Mouse (Mus musculus) forebrain, embryonic 16.5 days (tissue): ENCODE results near the gene Hlf. TPM values are rescaled to one million over a fixed set of nuclear protein-coding genes. Genes with fewer than 3 reads are reported as not detected.

ENCODE experiments used
- ATAC-seq: fragments of 200-750 bp; cut with Nextera tagmentation; 2 replicates; pipeline ENCODE4 v1.8.0; 2017; ENCODE audit warnings: mild to moderate bottlenecking, moderate library complexity
- H3K27ac ChIP-seq: fragments of 300-500 bp; sonication (generic); 2 replicates; pipeline ENCODE4 v1.5.1; 2014; ENCODE audit warnings: low read length, control low read depth
- H3K27me3 ChIP-seq: fragments of 300-500 bp; sonication (generic); replicated peaks from 2 replicates; pipeline ENCODE4 v1.6.1; 2014; ENCODE audit warnings: low read length; ENCODE audit not compliant: control insufficient read depth, insufficient read depth
- H3K36me3 ChIP-seq: fragments of 300-500 bp; sonication (generic); 2 replicates; pipeline ENCODE4 v1.6.1; 2014; ENCODE audit not compliant: control insufficient read depth, insufficient read depth
- H3K4me1 ChIP-seq: fragments of 300-500 bp; sonication (generic); replicated peaks from 2 replicates; pipeline ENCODE4 v1.6.1; 2014; ENCODE audit warnings: low read length; ENCODE audit not compliant: control insufficient read depth, insufficient read depth
- H3K4me2 ChIP-seq: fragments of 300-500 bp; sonication (generic); 2 replicates; pipeline ENCODE4 v1.6.1; 2014; ENCODE audit warnings: mild to moderate bottlenecking, low read length, control low read depth
- H3K4me3 ChIP-seq: fragments of 300-500 bp; sonication (generic); replicated peaks from 2 replicates; pipeline ENCODE4 v1.5.1; 2014; ENCODE audit warnings: mild to moderate bottlenecking, low read length, control low read depth
- H3K9ac ChIP-seq: fragments of 300-500 bp; sonication (generic); replicated peaks from 2 replicates; pipeline ENCODE4 v1.6.1; 2014; ENCODE audit warnings: low read depth, low read length, control low read depth
- H3K9me3 ChIP-seq: fragments of 300-500 bp; sonication (generic); 2 replicates; pipeline ENCODE4 v1.6.1; 2016; ENCODE audit warnings: low read length; ENCODE audit not compliant: control insufficient read depth
- WGBS: fragments of 180-500 bp; shearing (Covaris S2); extraction: QIAGEN DNeasy Blood & Tissue Kit; methylation state at CpG from one replicate; pipeline ENCODE4 v1.1.7; 2014; 5-methylcytosine and 5-hydroxymethylcytosine counted together
- polyA plus RNA-seq: library from polyadenylated mRNA; unstranded; fragments of >200 nt; fragmentation: Nextera tagmentation; extraction: Ambion mirVana; gene quantifications from 2 replicates; pipeline ENCODE4 v1.2.1, GENCODE M21; 2015

Gene Hlf
- polyA plus RNA-seq, 1 experiment from 2014 or later: 5.7 TPM

DNA sequence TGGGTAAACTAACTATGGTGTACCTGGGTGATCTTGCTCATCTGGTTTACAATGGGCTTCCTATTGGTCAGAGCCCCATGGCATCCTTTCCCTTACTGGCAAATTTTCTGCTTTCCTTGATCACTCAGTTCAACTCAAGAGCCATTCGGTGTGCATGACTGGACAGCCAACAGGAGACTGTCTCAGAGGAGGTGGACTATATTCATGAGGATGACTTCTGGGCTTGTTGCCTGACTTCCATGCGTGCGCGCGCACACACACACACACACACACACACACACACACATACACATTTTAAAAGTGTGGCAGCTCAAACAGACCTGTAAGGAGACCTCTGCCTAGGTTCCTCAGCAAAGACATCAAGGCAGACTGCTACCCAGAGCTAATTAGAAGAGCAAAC lies 12.7 kb downstream of the Hlf start:
- H3K9me3 ChIP-seq: no peaks in the 10 kb centered on the region
- no peak overlapping the region for H3K9ac ChIP-seq
- ATAC-seq: no peak
- no peaks in the 10 kb centered on the region for H3K36me3 ChIP-seq
- 95% methylated on average over 5 of the region's 5 CpGs for WGBS
- H3K4me3 ChIP-seq: no peak overlapping the region
- H3K27me3 ChIP-seq: no peaks in the 10 kb centered on the region
- H3K4me1 ChIP-seq: peaks cover 18% of the 10 kb centered on the region
- no peak overlapping the region for H3K27ac ChIP-seq
- no peak overlapping the region for H3K4me2 ChIP-seq

DNA sequence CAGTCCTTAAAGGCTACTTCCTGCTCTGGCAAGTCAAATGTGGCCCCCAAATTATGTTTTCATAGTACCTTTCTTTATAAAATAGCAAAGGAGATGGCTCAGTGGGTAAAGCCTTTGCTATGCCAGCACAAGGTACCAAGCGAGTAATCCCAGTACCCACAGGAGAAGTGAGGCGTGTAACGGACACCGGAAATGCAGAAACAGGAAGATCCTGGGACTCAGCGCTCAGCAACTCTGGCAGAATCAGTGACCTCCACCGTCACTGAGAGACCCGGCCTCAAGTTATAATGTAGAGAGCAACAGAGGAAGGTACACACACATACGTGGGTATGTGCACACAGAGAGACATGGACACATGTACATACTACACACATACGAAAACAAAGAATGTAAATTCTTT lies 14.3 kb downstream of the Hlf start:
- no peaks in the 10 kb centered on the region for H3K27me3 ChIP-seq
- H3K27ac ChIP-seq: no peak overlapping the region
- H3K36me3 ChIP-seq: no peaks in the 10 kb centered on the region
- H3K4me2 ChIP-seq: no peak overlapping the region
- H3K4me1 ChIP-seq: peaks cover 7% of the 10 kb centered on the region
- no peak overlapping the region for H3K9ac ChIP-seq
- 95% methylated on average over 9 of the region's 9 CpGs for WGBS
- ATAC-seq: no peak
- H3K9me3 ChIP-seq: no peaks in the 10 kb centered on the region
- H3K4me3 ChIP-seq: no peak overlapping the region

DNA sequence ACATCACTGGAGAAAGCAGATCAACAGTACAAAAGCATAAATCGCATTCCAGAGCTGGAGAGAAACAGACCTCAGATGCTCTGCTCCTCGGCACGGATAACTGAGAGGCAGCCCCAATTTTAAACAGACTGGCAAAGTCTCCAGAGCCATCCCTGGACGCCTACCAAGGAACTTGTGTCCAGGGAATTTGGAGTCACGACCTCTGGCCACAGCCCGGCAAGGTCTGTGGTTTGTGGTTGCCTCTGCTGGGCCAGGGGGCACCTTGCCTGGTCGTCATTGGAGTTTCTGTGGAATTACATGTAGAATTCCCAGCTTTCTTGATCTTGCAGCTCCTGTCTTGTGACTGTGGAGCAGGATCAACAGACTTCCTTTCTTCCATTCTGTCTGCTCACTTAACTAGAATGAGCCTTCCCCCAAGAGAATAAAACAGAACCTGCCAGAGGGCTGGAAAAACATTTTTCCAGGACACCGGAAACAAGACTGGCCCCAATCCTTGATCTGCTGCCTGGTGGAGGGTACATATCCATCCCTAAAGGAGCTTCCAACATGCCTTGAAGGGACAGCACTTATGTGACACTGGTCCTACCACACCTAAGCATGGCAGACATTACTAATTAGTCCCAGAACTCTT lies 19.1 kb downstream of the Hlf start:
- no peak for ATAC-seq
- Histone ChIP-seq H3K9ac (no peak overlapping the region), H3K4me3 (no peak overlapping the region), H3K27ac (no peak overlapping the region), H3K27me3 (no peaks in the 10 kb centered on the region), H3K4me2 (peak overlapping the region; percentile 53), H3K9me3 (no peaks in the 10 kb centered on the region), H3K36me3 (no peaks in the 10 kb centered on the region), H3K4me1 (peaks cover 31% of the 10 kb centered on the region)
- WGBS: 46% methylated on average over 8 of the region's 8 CpGs

DNA sequence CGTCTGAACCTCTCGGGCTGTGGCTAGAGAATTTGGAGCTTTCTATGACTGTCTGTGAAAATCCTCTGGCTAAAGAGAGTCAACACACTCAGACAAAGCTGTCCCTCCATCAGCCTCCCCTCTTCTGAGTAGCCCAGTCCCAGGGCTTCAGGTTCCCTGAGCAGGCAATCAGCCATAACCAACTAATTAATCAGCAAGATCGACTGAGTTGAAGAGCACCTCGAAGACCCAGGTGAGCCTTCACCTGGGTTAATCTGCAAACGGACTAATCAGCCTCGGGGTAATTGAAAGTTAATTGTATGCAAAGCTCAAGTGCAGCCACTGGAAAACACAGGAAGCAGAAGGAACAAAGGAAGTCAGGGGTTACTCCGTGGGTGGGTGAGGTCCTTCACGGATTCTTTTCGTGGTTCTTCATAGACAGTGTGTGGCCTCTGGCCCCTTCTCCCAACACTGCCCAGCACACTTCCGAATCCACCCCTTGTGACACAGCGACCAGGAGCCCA lies 19.9 kb downstream of the Hlf start:
- peaks cover 31% of the 10 kb centered on the region for H3K4me1 ChIP-seq
- no peaks in the 10 kb centered on the region for H3K36me3 ChIP-seq
- H3K9ac ChIP-seq: peak overlapping the region; percentile 48
- ATAC-seq: no peak
- no peaks in the 10 kb centered on the region for H3K27me3 ChIP-seq
- peak overlapping the region; percentile 53 for H3K4me2 ChIP-seq
- peak overlapping the region; percentile 27 for H3K4me3 ChIP-seq
- no peaks in the 10 kb centered on the region for H3K9me3 ChIP-seq
- WGBS: 2% methylated on average over 11 of the region's 11 CpGs
- 0 out of 2 replicates have a peak overlapping the region, but pooled peaks have one; percentile 29 for H3K27ac ChIP-seq

DNA sequence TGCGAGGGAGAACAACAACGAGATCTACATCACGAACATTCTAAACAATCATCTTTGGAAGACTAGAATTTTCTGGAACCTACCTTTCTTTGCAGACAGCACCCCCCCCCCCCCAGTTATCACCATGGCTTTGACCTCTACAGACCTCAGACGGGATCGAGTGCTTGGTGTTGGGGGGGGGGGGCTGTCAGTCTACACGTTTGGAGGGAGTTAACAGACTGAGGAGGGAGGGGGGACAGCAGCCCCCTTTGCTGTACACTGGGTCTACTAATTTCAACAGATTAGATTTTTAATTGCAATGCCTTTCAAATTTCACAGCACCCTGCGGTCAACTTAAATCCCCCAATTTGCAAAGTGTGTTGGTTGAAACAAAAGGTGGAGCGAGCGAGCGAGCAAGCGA lies 20.3 kb downstream of the Hlf start:
- Histone ChIP-seq H3K9ac (peak overlapping the region; percentile 48), H3K4me2 (peak overlapping the region; percentile 53), H3K27ac (peak overlapping the region; percentile 80), H3K27me3 (no peaks in the 10 kb centered on the region), H3K4me3 (peak overlapping the region; percentile 27), H3K9me3 (no peaks in the 10 kb centered on the region), H3K36me3 (no peaks in the 10 kb centered on the region), H3K4me1 (peaks cover 31% of the 10 kb centered on the region)
- no peak for ATAC-seq
- WGBS: 15% methylated on average over 11 of the region's 11 CpGs

DNA sequence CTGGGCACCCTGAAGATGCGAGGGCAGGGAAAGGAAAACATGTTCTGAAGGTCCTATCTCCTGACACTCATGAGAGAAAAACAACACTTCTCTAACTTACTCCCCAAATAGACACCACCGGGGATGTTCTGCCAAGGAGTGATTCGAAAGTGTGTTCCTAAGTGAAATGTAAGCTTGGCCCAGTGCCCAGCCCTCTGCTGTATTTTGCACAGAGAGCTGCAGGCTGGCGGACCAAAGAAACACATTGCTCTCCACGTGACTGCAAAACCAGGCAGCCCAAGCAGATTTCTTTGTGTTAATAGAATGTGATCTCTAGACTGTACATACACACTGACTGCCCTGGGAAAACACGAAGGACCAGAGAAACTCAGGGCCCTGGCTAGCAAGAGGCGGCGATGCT lies 21.1 kb downstream of the Hlf start:
- no peaks in the 10 kb centered on the region for H3K9me3 ChIP-seq
- H3K27me3 ChIP-seq: no peaks in the 10 kb centered on the region
- 2% methylated on average over 8 of the region's 8 CpGs for WGBS
- H3K9ac ChIP-seq: peak overlapping the region; percentile 46
- peak; percentile 92 for ATAC-seq
- peak overlapping the region; percentile 80 for H3K27ac ChIP-seq
- peaks cover 31% of the 10 kb centered on the region for H3K4me1 ChIP-seq
- H3K4me2 ChIP-seq: peak overlapping the region; percentile 53
- H3K36me3 ChIP-seq: no peaks in the 10 kb centered on the region
- no peak overlapping the region; the same call in 1 of the 2 replicates for H3K4me3 ChIP-seq

DNA sequence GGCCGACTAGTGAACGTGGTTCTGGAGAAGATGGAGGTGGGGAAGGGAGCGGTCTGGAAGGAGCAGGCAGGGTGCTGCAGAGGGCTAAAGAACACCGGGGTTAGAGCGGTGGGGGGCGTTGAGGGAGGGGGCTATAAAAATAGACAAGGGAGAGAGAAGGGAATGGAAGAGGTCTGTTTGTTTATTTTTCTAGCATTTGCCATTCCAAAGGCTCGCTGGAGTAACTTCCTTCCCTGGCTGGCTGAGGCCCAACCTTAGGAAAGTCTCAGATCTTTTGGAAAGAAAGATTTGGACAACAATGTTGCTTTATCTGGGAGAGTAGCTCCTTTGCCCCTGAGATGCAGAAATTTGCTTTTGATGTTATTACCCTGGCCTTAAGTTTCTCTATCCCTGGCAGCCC lies 21.6 kb downstream of the Hlf start:
- H3K4me1 ChIP-seq: peaks cover 31% of the 10 kb centered on the region
- no peak for ATAC-seq
- peak overlapping the region; percentile 16 for H3K4me2 ChIP-seq
- H3K9me3 ChIP-seq: no peaks in the 10 kb centered on the region
- no peaks in the 10 kb centered on the region for H3K27me3 ChIP-seq
- no peak overlapping the region for H3K9ac ChIP-seq
- 32% methylated on average over 7 of the region's 7 CpGs for WGBS
- no peak overlapping the region for H3K4me3 ChIP-seq
- H3K27ac ChIP-seq: peak overlapping the region; percentile 80
- H3K36me3 ChIP-seq: no peaks in the 10 kb centered on the region

DNA sequence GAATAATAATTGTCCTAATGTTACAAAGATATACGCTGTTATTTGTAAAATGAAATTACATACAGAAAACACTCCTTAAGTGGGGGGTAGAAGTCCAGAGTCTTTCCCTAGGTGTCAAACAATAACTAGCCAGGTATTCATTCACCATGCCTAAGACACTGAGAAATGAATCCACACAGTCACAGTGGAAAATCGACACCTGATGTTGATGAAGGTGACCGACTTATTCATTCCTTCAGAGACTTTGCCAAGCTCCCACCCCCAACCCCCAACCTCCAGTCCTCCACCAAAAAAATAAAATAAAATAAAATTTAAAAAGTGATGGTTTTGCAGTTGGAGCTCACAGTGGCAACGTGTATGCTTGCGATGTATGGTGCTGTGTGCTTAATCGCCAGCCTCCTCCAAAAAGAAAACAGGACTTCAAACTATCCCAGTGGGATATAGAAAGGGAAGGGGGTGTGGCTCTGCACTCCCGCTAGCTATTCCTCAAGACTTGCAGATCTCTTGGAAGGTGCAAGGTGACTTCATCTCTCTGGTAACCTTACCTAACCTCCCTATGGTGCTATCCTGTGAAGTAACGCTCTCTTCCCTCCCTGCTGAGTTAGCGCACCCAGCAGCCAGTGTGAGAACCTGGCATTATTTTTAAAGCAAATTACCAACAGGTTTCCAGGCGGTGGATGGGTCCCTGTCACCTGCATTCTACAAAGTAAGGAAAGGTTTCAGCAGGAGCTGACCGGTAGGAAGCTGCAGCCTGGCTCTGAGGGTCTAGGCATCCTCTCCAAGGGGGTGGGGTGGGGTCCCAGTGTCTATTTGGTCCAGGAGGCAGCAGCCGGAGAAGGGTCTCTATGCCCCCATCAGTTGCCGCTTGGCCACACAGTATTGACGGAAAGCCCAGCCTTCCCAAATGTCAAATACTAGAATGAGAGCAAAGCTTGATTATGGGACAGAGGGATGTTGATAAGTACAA lies 22.5 kb downstream of the Hlf start:
- Histone ChIP-seq H3K4me3 (no peak overlapping the region), H3K36me3 (no peaks in the 10 kb centered on the region), H3K9me3 (no peaks in the 10 kb centered on the region), H3K4me1 (peaks cover 31% of the 10 kb centered on the region), H3K4me2 (no peak overlapping the region), H3K27me3 (no peaks in the 10 kb centered on the region), H3K27ac (no peak overlapping the region), H3K9ac (no peak overlapping the region)
- 66% methylated on average over 14 of the region's 14 CpGs for WGBS
- ATAC-seq: no peak

DNA sequence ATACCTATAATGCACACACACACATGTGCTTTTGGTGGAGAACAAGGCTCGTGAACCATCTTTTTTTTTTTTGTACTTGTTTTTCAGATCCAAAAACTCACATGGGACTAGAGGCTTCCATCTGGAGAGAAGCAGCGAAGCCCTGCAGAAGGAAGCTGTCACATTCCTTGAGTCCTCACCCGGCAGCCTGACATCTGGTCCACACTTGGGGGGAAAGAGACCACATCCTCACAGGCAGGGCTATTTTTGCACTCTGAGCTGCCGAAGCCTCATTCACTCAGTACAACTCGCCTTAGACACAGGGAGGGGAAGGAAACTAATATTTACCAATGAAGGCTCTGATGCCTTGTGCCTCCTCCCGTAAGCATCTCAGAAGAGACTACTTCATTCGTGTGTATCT lies 25.8 kb downstream of the Hlf start:
- H3K27ac ChIP-seq: no peak overlapping the region
- H3K4me1 ChIP-seq: peaks cover 12% of the 10 kb centered on the region
- H3K4me3 ChIP-seq: no peak overlapping the region
- ATAC-seq: no peak
- no peak overlapping the region for H3K4me2 ChIP-seq
- no peaks in the 10 kb centered on the region for H3K27me3 ChIP-seq
- 75% methylated on average over 7 of the region's 7 CpGs for WGBS
- no peak overlapping the region for H3K9ac ChIP-seq
- no peaks in the 10 kb centered on the region for H3K36me3 ChIP-seq
- no peaks in the 10 kb centered on the region for H3K9me3 ChIP-seq
